In genomic region chr7:131409988-131410385, GRCm38 (mm10) we compare ENCODE assay signal across 8 mouse cellular contexts. TPM values are rescaled to one million over a fixed set of nuclear protein-coding genes. Genes with fewer than 3 reads are reported as not detected.
DNase-seq lines count a peak whose midpoint lies in the region; ATAC-seq lines count a peak whose summit lies in the region.

No protein-coding gene starts in this region.

- H3K36me3 ChIP-seq in kidney, embryonic 15.5 days: no peaks in the 10 kb centered on the region; the same call in 1 of the 2 replicates
- no peaks in the 10 kb centered on the region for H3K36me3 ChIP-seq in forebrain, embryonic 14.5 days (ENCODE audit: control insufficient read depth, insufficient read depth, low read length)
- H3K36me3 ChIP-seq in liver, embryonic 13.5 days: peaks cover 3% of the 10 kb centered on the region; the same call in 1 of the 2 replicates
- H3K36me3 ChIP-seq in stomach, embryonic 16.5 days (ENCODE audit: control insufficient read depth, insufficient read depth, low read length): no peaks in the 10 kb centered on the region

- H3K27ac ChIP-seq in kidney, embryonic 15.5 days: peak overlapping the region; percentile 60
- peak overlapping the region; percentile 84 for H3K27ac ChIP-seq in forebrain, embryonic 14.5 days (ENCODE audit: low read depth, low read length)
- H3K27ac ChIP-seq in liver, embryonic 13.5 days: peak overlapping the region; percentile 86
- peak overlapping the region; percentile 54; the same call in 1 of the 2 replicates for H3K27ac ChIP-seq in stomach, embryonic 16.5 days (ENCODE audit: low read length)

- intact Hi-C loops in left cerebral cortex, postnatal 36 days (cut with DNase I): loop anchor here (2.0 to 10.0 kb wide), 2 partner anchors 47 to 135 kb away; partner anchors contain the start of genes 2310057M21Rik, Hmx2 and Hmx3

- H3K4me2 ChIP-seq in kidney, embryonic 15.5 days: peak overlapping the region; percentile 74
- H3K4me2 ChIP-seq in forebrain, embryonic 14.5 days (ENCODE audit: low read length): peak overlapping the region; percentile 84
- peak overlapping the region; percentile 95 for H3K4me2 ChIP-seq in liver, embryonic 13.5 days
- H3K4me2 ChIP-seq in stomach, embryonic 16.5 days (ENCODE audit: low read depth, low read length): peak overlapping the region; percentile 62

- peak; percentile 71 for ATAC-seq in kidney, embryonic 15.5 days (replicated peaks; ENCODE audit: low FRiP score)
- ATAC-seq in forebrain, embryonic 14.5 days: peak; percentile 63
- ATAC-seq in liver, embryonic 13.5 days (ENCODE audit: low read depth): peak; percentile 70
- peak; percentile 51 for ATAC-seq in stomach, embryonic 16.5 days (ENCODE audit: insufficient read depth, low FRiP score)

- peaks cover 28% of the 10 kb centered on the region for H3K4me1 ChIP-seq in kidney, embryonic 15.5 days
- H3K4me1 ChIP-seq in forebrain, embryonic 14.5 days (ENCODE audit: control insufficient read depth, insufficient read depth, low read length): peaks cover 19% of the 10 kb centered on the region
- H3K4me1 ChIP-seq in liver, embryonic 13.5 days (replicated peaks): peaks cover 27% of the 10 kb centered on the region
- peaks cover 13% of the 10 kb centered on the region for H3K4me1 ChIP-seq in stomach, embryonic 16.5 days (ENCODE audit: control insufficient read depth, insufficient read depth, low read length)

- H3K9ac ChIP-seq in kidney, embryonic 15.5 days: peak overlapping the region; percentile 91
- peak overlapping the region; percentile 93 for H3K9ac ChIP-seq in forebrain, embryonic 14.5 days (ENCODE audit: low read length)
- peak overlapping the region; percentile 98 for H3K9ac ChIP-seq in liver, embryonic 13.5 days
- peak overlapping the region; percentile 94 for H3K9ac ChIP-seq in stomach, embryonic 16.5 days (ENCODE audit: low read length)

- H3K4me3 ChIP-seq in kidney, embryonic 15.5 days (replicated peaks): peak overlapping the region; percentile 89
- H3K4me3 ChIP-seq in forebrain, embryonic 14.5 days (ENCODE audit: low read depth, low read length): peak overlapping the region; percentile 88
- H3K4me3 ChIP-seq in liver, embryonic 13.5 days (replicated peaks): peak overlapping the region; percentile 99
- H3K4me3 ChIP-seq in stomach, embryonic 16.5 days (replicated peaks; ENCODE audit: low read length): peak overlapping the region; percentile 86

- no peak for DNase-seq in kidney, postnatal 36 days
- peak; percentile 43 for DNase-seq in R1 (ENCODE audit: low read depth, low spot score)
- no peak for DNase-seq in forebrain, embryonic 14.5 days (ENCODE audit: low spot score)
- no peak for DNase-seq in liver, embryonic 13.5 days
- no peak for DNase-seq in layer of hippocampus, postnatal 25 days (ENCODE audit: extremely low spot score in 1 of 2, low spot score in 1 of 2)
- DNase-seq in left cerebral cortex, postnatal 36 days (ENCODE audit: low spot score in 2 of 2): no peak

- under 1% methylated on average over 38 of the region's 38 CpGs for WGBS in kidney, embryonic 15.5 days
- under 1% methylated on average over 38 of the region's 38 CpGs for WGBS in forebrain, embryonic 14.5 days
- under 1% methylated on average over 38 of the region's 38 CpGs for WGBS in liver, embryonic 13.5 days (ENCODE audit: insufficient replicate concordance)
- under 1% methylated on average over 38 of the region's 38 CpGs for WGBS in stomach, embryonic 16.5 days

- no peaks in the 10 kb centered on the region for H3K27me3 ChIP-seq in kidney, embryonic 15.5 days
- no peaks in the 10 kb centered on the region for H3K27me3 ChIP-seq in forebrain, embryonic 14.5 days (replicated peaks; ENCODE audit: control insufficient read depth, insufficient read depth, low read length)
- no peaks in the 10 kb centered on the region for H3K27me3 ChIP-seq in liver, embryonic 13.5 days
- no peaks in the 10 kb centered on the region for H3K27me3 ChIP-seq in stomach, embryonic 16.5 days (ENCODE audit: control insufficient read depth, insufficient read depth, low read length)

- H3K9me3 ChIP-seq in kidney, embryonic 15.5 days (replicated peaks): no peaks in the 10 kb centered on the region
- no peaks in the 10 kb centered on the region for H3K9me3 ChIP-seq in forebrain, embryonic 14.5 days (replicated peaks; ENCODE audit: control insufficient read depth, low read length)
- no peaks in the 10 kb centered on the region for H3K9me3 ChIP-seq in liver, embryonic 13.5 days (replicated peaks)
- H3K9me3 ChIP-seq in stomach, embryonic 16.5 days (replicated peaks; ENCODE audit: control insufficient read depth, low read length): no peaks in the 10 kb centered on the region

RNA-seq across cellular contexts. Expression of gene Ikzf5, which starts 0.3 kb away (rescaled TPM):
- 14.9 and 16.4 TPM in 2 replicates for polyA plus RNA-seq in kidney, embryonic 15.5 days (2015; fragmentation: Nextera tagmentation; extraction: Ambion mirVana)
- 21.9 and 23.8 TPM in 2 replicates for polyA plus RNA-seq in forebrain, embryonic 14.5 days (2014; fragmentation: Nextera tagmentation; extraction: Ambion mirVana)
- 11.0 and 16.6 TPM in 2 replicates for polyA plus RNA-seq in liver, embryonic 13.5 days (2015; fragmentation: Nextera tagmentation; extraction: Ambion mirVana)
- polyA plus RNA-seq in stomach, embryonic 16.5 days (2015; fragmentation: Nextera tagmentation; extraction: Ambion mirVana): 11.6 and 14.4 TPM in 2 replicates
- 10 to 100 TPM; 47.5 to 51.2 TPM for total RNA-seq in layer of hippocampus, postnatal 25 days (2021)
- total RNA-seq in left cerebral cortex, postnatal 36 days (2021): 10 to 100 TPM; 42.5 to 51.8 TPM

RNA-seq across cellular contexts. Expression of gene Acadsb, which starts 0.4 kb away (rescaled TPM):
- 99.4 and 101 TPM in 2 replicates for polyA plus RNA-seq in kidney, embryonic 15.5 days (2015; fragmentation: Nextera tagmentation; extraction: Ambion mirVana)
- polyA plus RNA-seq in forebrain, embryonic 14.5 days (2014; fragmentation: Nextera tagmentation; extraction: Ambion mirVana): 98.6 and 130 TPM in 2 replicates
- polyA plus RNA-seq in liver, embryonic 13.5 days (2015; fragmentation: Nextera tagmentation; extraction: Ambion mirVana): 26.4 and 39.0 TPM in 2 replicates
- polyA plus RNA-seq in stomach, embryonic 16.5 days (2015; fragmentation: Nextera tagmentation; extraction: Ambion mirVana): 115 and 117 TPM in 2 replicates
- total RNA-seq in layer of hippocampus, postnatal 25 days (2021): 10 to 100 TPM; 75.5 to 78.6 TPM
- 10 to 100 TPM; 76.2 to 80.4 TPM for total RNA-seq in left cerebral cortex, postnatal 36 days (2021)

RNA-seq across cellular contexts. Expression of gene Pstk, which starts 39.0 kb away (rescaled TPM):
- 62.6 and 63.0 TPM in 2 replicates for polyA plus RNA-seq in kidney, embryonic 15.5 days (2015; fragmentation: Nextera tagmentation; extraction: Ambion mirVana)
- polyA plus RNA-seq in forebrain, embryonic 14.5 days (2014; fragmentation: Nextera tagmentation; extraction: Ambion mirVana): 33.1 and 33.9 TPM in 2 replicates
- polyA plus RNA-seq in liver, embryonic 13.5 days (2015; fragmentation: Nextera tagmentation; extraction: Ambion mirVana): 31.2 and 34.3 TPM in 2 replicates
- 64.7 and 77.5 TPM in 2 replicates for polyA plus RNA-seq in stomach, embryonic 16.5 days (2015; fragmentation: Nextera tagmentation; extraction: Ambion mirVana)
- total RNA-seq in layer of hippocampus, postnatal 25 days (2021): 10 to 100 TPM; 47.9 to 57.1 TPM
- total RNA-seq in left cerebral cortex, postnatal 36 days (2021): 10 to 100 TPM; 52.9 to 61.8 TPM

RNA-seq across cellular contexts. Expression of gene 2310057M21Rik, which starts 47.4 kb away (rescaled TPM):
- 22.1 and 22.7 TPM in 2 replicates for polyA plus RNA-seq in kidney, embryonic 15.5 days (2015; fragmentation: Nextera tagmentation; extraction: Ambion mirVana)
- 25.1 and 27.1 TPM in 2 replicates for polyA plus RNA-seq in forebrain, embryonic 14.5 days (2014; fragmentation: Nextera tagmentation; extraction: Ambion mirVana)
- polyA plus RNA-seq in liver, embryonic 13.5 days (2015; fragmentation: Nextera tagmentation; extraction: Ambion mirVana): 11.1 and 12.4 TPM in 2 replicates
- 21.4 and 21.7 TPM in 2 replicates for polyA plus RNA-seq in stomach, embryonic 16.5 days (2015; fragmentation: Nextera tagmentation; extraction: Ambion mirVana)
- 10 to 100 TPM; 31.4 to 32.1 TPM for total RNA-seq in layer of hippocampus, postnatal 25 days (2021)
- 10 to 100 TPM; 29.6 to 31.2 TPM for total RNA-seq in left cerebral cortex, postnatal 36 days (2021)
